Mouse (Mus musculus) liver, embryonic 13.5 days (tissue): ENCODE data around the gene Ankar. TPM values are rescaled to one million over a fixed set of nuclear protein-coding genes. Genes with fewer than 3 reads are reported as not detected.

Source experiments
- ATAC-seq: fragments of 200-750 bp; cut with Nextera tagmentation; 2 replicates; pipeline ENCODE4 v1.8.0; 2017; ENCODE audit warnings: low read depth, mild to moderate bottlenecking, moderate number of reproducible peaks, moderate library complexity
- DNase-seq: peaks from one replicate; pipeline ENCODE4 v3.0.0; 2022
- H3K27ac ChIP-seq: fragments of 300-500 bp; sonication (generic); 2 replicates; pipeline ENCODE4 v1.5.1; 2015; ENCODE audit warnings: moderate library complexity, mild to moderate bottlenecking, inconsistent platforms
- H3K27me3 ChIP-seq: fragments of 300-500 bp; sonication (generic); 2 replicates; pipeline ENCODE4 v1.6.1; 2015; ENCODE audit warnings: mild to moderate bottlenecking, inconsistent platforms
- H3K36me3 ChIP-seq: fragments of 300-500 bp; sonication (generic); 2 replicates; pipeline ENCODE4 v1.6.1; 2015; ENCODE audit warnings: mild to moderate bottlenecking, inconsistent platforms
- H3K4me1 ChIP-seq: fragments of 300-500 bp; sonication (generic); replicated peaks from 2 replicates; pipeline ENCODE4 v1.6.1; 2015; ENCODE audit warnings: inconsistent platforms
- H3K4me2 ChIP-seq: fragments of 300-500 bp; sonication (generic); 2 replicates; pipeline ENCODE4 v1.6.1; 2015; ENCODE audit warnings: inconsistent platforms, mild to moderate bottlenecking, moderate library complexity
- H3K4me3 ChIP-seq: fragments of 300-500 bp; sonication (generic); replicated peaks from 2 replicates; pipeline ENCODE4 v1.5.1; 2015; ENCODE audit warnings: mild to moderate bottlenecking, inconsistent platforms
- H3K9ac ChIP-seq: fragments of 300-500 bp; sonication (generic); 2 replicates; pipeline ENCODE4 v1.6.1; 2015; ENCODE audit warnings: mild to moderate bottlenecking, inconsistent platforms
- H3K9me3 ChIP-seq: fragments of 300-500 bp; sonication (generic); replicated peaks from 2 replicates; pipeline ENCODE4 v1.6.1; 2016; ENCODE audit warnings: inconsistent platforms
- WGBS: fragments of 180-500 bp; shearing (Covaris S2); methylation state at CpG from one replicate; pipeline ENCODE4 v1.1.7; 2015; ENCODE audit not compliant: insufficient replicate concordance; 5-methylcytosine and 5-hydroxymethylcytosine counted together
- polyA plus RNA-seq: library from polyadenylated mRNA; unstranded; fragments of >200 nt; fragmentation: Nextera tagmentation; extraction: Ambion mirVana; gene quantifications from 2 replicates; pipeline ENCODE4 v1.2.1, GENCODE M21; 2015

Ankar gene
- polyA plus RNA-seq, 1 experiment from 2014 or later = not detected

DNA sequence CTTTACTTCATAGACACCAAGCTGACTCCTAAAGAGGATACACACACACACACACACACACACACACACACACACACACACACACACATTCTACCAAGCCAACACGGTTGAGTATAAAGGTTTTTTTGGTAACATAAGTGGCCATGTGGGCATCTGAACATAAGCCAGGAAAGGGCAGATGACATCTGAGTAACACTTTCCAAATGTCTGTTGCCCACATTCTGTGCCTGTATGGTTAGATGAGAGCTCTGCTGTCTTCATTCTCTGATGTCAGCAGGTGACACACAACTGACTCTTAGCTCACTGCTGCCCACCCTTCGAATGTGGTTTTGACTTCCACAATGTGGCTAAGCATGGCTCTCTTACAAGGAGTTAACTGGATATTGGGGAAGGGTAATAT is 24.0 kb upstream of the Ankar start:
- H3K4me2 ChIP-seq = no peak overlapping the region
- no peaks in the 10 kb centered on the region for H3K27me3 ChIP-seq

GRCm38 (mm10) chr1:72722646-72723045 is 22.3 kb upstream of the Ankar start:
- H3K27ac ChIP-seq = no peak overlapping the region
- no peaks in the 10 kb centered on the region for H3K9me3 ChIP-seq
- H3K4me3 ChIP-seq = no peak overlapping the region
- DNase-seq = no peak
- no peaks in the 10 kb centered on the region for H3K27me3 ChIP-seq
- H3K4me1 ChIP-seq = peaks cover 8% of the 10 kb centered on the region
- 67% methylated on average over 8 of the region's 8 CpGs for WGBS
- no peak for ATAC-seq
- H3K9ac ChIP-seq = no peak overlapping the region
- H3K4me2 ChIP-seq = no peak overlapping the region
- peaks cover 6% of the 10 kb centered on the region; the same call in 1 of the 2 replicates for H3K36me3 ChIP-seq

More for the DNA sequence above, 24.0 kb upstream of the Ankar start:
- Histone ChIP-seq H3K4me3 (no peak overlapping the region), H3K36me3 (peaks cover 1% of the 10 kb centered on the region; the same call in 1 of the 2 replicates), H3K27ac (no peak overlapping the region), H3K4me1 (no peaks in the 10 kb centered on the region), H3K9ac (no peak overlapping the region), H3K9me3 (no peaks in the 10 kb centered on the region)
- WGBS = 53% methylated on average over 2 of the region's 2 CpGs
- ATAC-seq (no peak), DNase-seq (no peak)

- no peak overlapping the region for H3K4me3 ChIP-seq
- peaks cover 14% of the 10 kb centered on the region for H3K36me3 ChIP-seq
- ATAC-seq (no peak), DNase-seq (no peak)
- no peak overlapping the region for H3K9ac ChIP-seq
- WGBS = 78% methylated on average over 6 of the region's 6 CpGs
- H3K4me2 ChIP-seq = no peak overlapping the region
- no peaks in the 10 kb centered on the region for H3K27me3 ChIP-seq
- no peaks in the 10 kb centered on the region for H3K9me3 ChIP-seq
- no peak overlapping the region for H3K27ac ChIP-seq
- H3K4me1 ChIP-seq = peaks cover 11% of the 10 kb centered on the region
Observed at GRCm38 (mm10) chr1:72720115-72720725, 19.8 kb upstream of the Ankar start.

DNA sequence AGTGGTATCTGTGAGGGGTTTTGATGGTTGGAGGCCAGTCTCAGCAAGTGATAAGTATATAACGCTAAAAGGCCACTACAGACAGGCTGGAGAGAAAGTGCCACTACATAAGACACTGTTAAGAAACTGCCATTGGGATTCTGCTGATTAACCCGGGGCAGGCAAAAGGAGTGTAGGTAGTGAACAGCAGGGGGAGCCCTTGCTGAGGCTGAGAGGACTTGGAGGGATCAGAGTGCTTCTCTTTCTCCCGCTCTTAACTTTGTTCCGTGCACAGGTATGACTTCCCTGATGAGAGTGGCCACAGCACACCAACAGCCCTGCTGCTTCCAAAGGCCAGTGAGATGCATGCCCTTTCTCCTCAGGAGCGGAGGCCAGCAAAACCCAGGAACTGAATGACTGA is 18.5 kb upstream of the Ankar start:
- Histone ChIP-seq H3K4me3 (no peak overlapping the region), H3K9me3 (no peaks in the 10 kb centered on the region), H3K27ac (peak overlapping the region; percentile 7; the same call in 1 of the 2 replicates), H3K4me2 (no peak overlapping the region), H3K9ac (no peak overlapping the region), H3K4me1 (peaks cover 19% of the 10 kb centered on the region), H3K36me3 (peaks cover 28% of the 10 kb centered on the region), H3K27me3 (no peaks in the 10 kb centered on the region)
- ATAC-seq (peak; percentile 75), DNase-seq (peak; percentile 56)
- WGBS = 30% methylated on average over 5 of the region's 5 CpGs

GRCm38 (mm10) chr1:72717540-72717939 is 17.2 kb upstream of the Ankar start:
- no peak overlapping the region for H3K4me2 ChIP-seq
- DNase-seq = no peak
- no peak overlapping the region for H3K9ac ChIP-seq
- H3K27me3 ChIP-seq = no peaks in the 10 kb centered on the region
- H3K27ac ChIP-seq = no peak overlapping the region
- H3K4me3 ChIP-seq = no peak overlapping the region
- H3K4me1 ChIP-seq = peaks cover 31% of the 10 kb centered on the region
- H3K9me3 ChIP-seq = no peaks in the 10 kb centered on the region
- H3K36me3 ChIP-seq = peaks cover 40% of the 10 kb centered on the region
- WGBS = 80% methylated on average over 7 of the region's 7 CpGs
- no peak for ATAC-seq

DNA sequence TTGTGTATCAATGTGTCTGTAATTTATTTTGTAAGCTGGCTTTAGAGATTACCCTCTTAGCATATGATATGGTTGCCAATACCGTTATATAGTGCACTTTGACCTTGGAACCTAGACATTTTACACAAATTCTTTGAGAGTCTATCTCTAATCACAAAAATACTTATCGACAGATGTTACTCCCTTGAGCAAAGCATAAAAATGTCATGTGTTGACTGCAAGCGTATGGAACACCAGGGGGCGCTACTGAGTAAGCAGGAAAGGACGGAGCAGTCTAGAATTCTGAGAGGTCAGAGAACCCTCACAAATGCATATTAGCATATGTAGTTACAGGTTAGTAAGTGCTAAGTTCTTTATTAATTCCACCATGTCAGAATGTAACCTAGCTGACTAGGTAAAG is 16.5 kb upstream of the Ankar start:
- peaks cover 41% of the 10 kb centered on the region for H3K36me3 ChIP-seq
- DNase-seq (peak; percentile 58), ATAC-seq (no peak)
- WGBS = 4% methylated on average over 5 of the region's 5 CpGs
- H3K27me3 ChIP-seq = no peaks in the 10 kb centered on the region
- H3K4me3 ChIP-seq = no peak overlapping the region
- H3K27ac ChIP-seq = no peak overlapping the region
- H3K4me1 ChIP-seq = peaks cover 34% of the 10 kb centered on the region
- no peak overlapping the region for H3K4me2 ChIP-seq
- H3K9ac ChIP-seq = no peak overlapping the region
- H3K9me3 ChIP-seq = no peaks in the 10 kb centered on the region

DNA sequence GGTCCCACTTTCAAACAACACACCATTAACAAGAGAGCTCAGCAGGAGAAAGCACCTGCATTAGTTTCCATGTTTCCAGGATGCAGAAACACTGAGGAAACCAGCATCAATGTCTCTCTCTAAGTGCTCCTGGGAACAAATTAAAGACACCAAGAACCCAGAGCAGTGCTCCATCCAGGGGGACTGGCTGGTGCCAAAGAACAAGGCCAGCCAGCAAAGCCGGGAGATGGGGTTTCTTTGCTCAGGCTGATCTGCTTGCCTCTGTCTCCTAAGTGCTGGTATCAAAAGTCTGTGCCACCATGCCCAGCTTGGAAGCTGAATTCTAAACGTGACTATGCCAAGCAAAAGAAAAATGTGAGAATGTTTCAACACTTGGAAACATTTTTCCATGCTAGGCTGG is 16.0 kb upstream of the Ankar start:
- DNase-seq (no peak), ATAC-seq (no peak)
- H3K27ac ChIP-seq = peak overlapping the region; percentile 53
- H3K9ac ChIP-seq = no peak overlapping the region
- H3K4me2 ChIP-seq = no peak overlapping the region
- peaks cover 34% of the 10 kb centered on the region for H3K4me1 ChIP-seq
- H3K36me3 ChIP-seq = peaks cover 41% of the 10 kb centered on the region
- no peaks in the 10 kb centered on the region for H3K9me3 ChIP-seq
- WGBS = 42% methylated on average over 2 of the region's 2 CpGs
- H3K4me3 ChIP-seq = no peak overlapping the region
- H3K27me3 ChIP-seq = no peaks in the 10 kb centered on the region

DNA sequence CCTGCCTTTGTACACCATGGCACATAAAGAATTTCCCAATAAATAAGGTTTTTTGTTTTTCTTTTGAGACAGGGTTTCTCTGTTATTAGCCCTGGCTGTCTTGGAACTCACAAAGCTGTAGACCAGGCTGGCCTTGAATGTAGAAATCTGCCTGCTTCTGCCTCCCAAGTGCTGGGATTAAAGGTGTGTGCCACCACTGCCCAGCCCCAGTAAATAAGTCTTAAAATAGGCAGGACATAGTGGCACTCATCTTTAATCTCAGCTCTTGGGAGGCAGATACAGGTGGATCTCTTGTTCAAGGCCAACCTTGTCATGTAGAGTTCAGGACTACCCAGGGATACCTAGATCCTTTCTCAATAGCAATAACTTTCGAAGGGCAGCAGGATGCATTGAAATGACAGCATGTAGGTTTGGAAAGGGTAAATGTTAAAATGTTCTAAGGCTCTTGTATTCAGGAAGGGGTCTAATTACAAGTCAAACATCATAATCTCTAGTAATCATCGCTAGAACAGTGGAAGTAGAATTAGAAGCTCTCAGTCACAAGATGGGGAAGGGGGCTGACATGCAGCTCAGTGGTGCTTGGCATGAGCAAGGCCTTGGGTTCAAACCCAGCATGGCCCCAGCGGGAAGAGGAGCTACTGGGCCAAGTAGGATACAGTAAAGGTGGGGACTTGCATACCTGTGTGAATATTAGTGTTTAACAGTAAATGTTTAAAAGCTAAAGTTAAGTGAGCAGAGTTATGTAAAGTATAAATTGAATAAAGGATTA is 15.4 kb upstream of the Ankar start:
- H3K27ac ChIP-seq = peak overlapping the region; percentile 9; the same call in 1 of the 2 replicates
- DNase-seq (no peak), ATAC-seq (no peak)
- H3K36me3 ChIP-seq = peaks cover 41% of the 10 kb centered on the region
- H3K4me2 ChIP-seq = no peak overlapping the region
- peaks cover 35% of the 10 kb centered on the region for H3K4me1 ChIP-seq
- 64% methylated on average over 3 of the region's 3 CpGs for WGBS
- no peaks in the 10 kb centered on the region for H3K9me3 ChIP-seq
- no peak overlapping the region for H3K9ac ChIP-seq
- H3K4me3 ChIP-seq = no peak overlapping the region
- no peaks in the 10 kb centered on the region for H3K27me3 ChIP-seq

DNA sequence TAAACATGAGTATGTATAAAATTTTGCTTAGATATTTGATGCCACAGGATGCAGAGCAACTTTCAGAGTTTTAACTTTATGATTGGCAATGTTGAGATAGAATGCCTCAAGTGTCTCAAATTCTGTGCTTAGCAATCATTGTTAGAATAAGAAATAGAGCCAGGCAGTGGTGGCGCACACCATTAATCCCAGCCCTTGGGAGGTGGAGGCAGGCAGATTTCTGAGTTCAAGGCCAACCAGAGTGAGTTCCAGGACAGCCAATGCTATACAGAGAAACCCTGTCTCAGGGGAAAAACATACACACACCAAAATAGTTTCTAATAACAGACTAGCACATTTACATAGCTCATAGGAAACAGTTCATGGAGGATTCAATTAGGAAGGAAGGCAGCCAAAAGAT is 14.7 kb upstream of the Ankar start:
- DNase-seq (no peak), ATAC-seq (no peak)
- Histone ChIP-seq H3K4me3 (no peak overlapping the region), H3K4me2 (no peak overlapping the region), H3K9ac (no peak overlapping the region), H3K4me1 (peaks cover 37% of the 10 kb centered on the region), H3K27ac (no peak overlapping the region), H3K9me3 (no peaks in the 10 kb centered on the region), H3K36me3 (peaks cover 41% of the 10 kb centered on the region), H3K27me3 (no peaks in the 10 kb centered on the region)
- 88% methylated on average over 1 of the region's 1 CpGs for WGBS

DNA sequence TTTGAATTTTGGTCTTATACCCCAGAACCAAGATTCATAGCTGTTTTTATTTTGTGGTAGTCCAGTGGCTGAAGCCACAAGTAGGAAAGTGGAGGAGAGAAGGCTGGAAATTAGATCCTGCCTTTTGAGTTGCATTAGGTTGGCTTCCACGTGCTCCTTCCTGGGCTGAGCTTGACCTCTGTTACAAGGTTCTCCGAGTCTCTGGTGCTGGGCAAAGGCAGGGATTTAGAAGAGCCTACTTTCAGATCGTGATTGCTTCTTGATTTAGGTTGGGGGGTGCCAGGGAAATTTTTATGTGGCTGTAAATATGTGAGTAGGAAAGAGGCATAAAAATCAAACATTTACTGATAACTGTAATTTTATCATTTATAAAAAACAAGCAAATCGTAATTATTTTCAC is 14.2 kb upstream of the Ankar start:
- ATAC-seq = no peak
- 73% methylated on average over 4 of the region's 4 CpGs for WGBS
- 0 out of 2 replicates have a peak overlapping the region, but pooled peaks have one; percentile 4 for H3K9ac ChIP-seq

DNA sequence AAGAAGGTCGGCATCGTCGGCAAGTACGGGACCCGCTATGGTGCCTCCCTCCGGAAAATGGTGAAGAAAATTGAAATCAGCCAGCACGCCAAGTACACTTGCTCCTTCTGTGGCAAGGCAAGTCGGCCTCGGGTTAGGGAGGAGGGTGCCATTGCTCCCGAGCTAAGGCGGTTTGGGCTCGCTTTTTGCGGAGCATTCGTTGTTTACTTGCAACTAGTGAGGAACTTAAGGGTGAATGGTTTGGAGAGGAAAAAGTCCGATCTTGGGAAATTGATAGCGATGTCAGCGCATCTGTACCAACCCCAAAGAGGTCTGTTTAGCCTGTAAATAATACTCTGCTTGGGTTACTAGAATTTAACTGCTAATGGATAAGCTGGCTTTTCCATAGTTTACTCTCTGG is 11.3 kb upstream of the Ankar start:
- under 1% methylated on average over 17 of the region's 17 CpGs for WGBS
- DNase-seq = no peak

More for the DNA sequence above, 14.2 kb upstream of the Ankar start:
- Histone ChIP-seq H3K9me3 (no peaks in the 10 kb centered on the region), H3K27ac (peak overlapping the region; percentile 43), H3K36me3 (peaks cover 41% of the 10 kb centered on the region), H3K4me2 (peak overlapping the region; percentile 37; the same call in 1 of the 2 replicates), H3K4me1 (peaks cover 38% of the 10 kb centered on the region), H3K4me3 (no peak overlapping the region), H3K27me3 (no peaks in the 10 kb centered on the region)
- no peak for DNase-seq

More for the DNA sequence above, 11.3 kb upstream of the Ankar start:
- H3K27me3 ChIP-seq = no peaks in the 10 kb centered on the region
- peak overlapping the region; percentile 69 for H3K4me2 ChIP-seq
- H3K9me3 ChIP-seq = no peaks in the 10 kb centered on the region
- ATAC-seq = no peak
- H3K27ac ChIP-seq = peak overlapping the region; percentile 91
- peaks cover 31% of the 10 kb centered on the region for H3K4me1 ChIP-seq
- H3K4me3 ChIP-seq = peak overlapping the region; percentile 83
- peak overlapping the region; percentile 92 for H3K9ac ChIP-seq
- H3K36me3 ChIP-seq = peaks cover 35% of the 10 kb centered on the region
